Mouse (Mus musculus) G1E (cell line): ENCODE results near the gene Nat8.
"Not testable (repeated sequence)": the region's sequence is repeated elsewhere in the genome, so short reads cannot be mapped to it uniquely, and the experiment has no call there.

Experiments
- CTCF ChIP-seq: IDR thresholded peaks from 2 replicates; pipeline ENCODE4 v1.5.1; 2012; ENCODE audit warnings: low read depth, low read length, inconsistent platforms, mixed read lengths
- GATA1 ChIP-seq: IDR thresholded peaks from 2 replicates; pipeline ENCODE4 v1.6.1; 2012; ENCODE audit warnings: borderline replicate concordance, low read length, inconsistent platforms, mixed read lengths
- POLR2AphosphoS5 ChIP-seq: IDR thresholded peaks from 2 replicates; pipeline ENCODE4 v1.6.1; 2012; ENCODE audit warnings: low read depth, low read length, inconsistent platforms; ENCODE audit not compliant: insufficient replicate concordance
- TAL1 ChIP-seq: conservative IDR thresholded peaks from 2 replicates; pipeline ENCODE4 v1.6.1; 2012; ENCODE audit warnings: low read depth, low read length, inconsistent platforms, mixed read lengths

DNA sequence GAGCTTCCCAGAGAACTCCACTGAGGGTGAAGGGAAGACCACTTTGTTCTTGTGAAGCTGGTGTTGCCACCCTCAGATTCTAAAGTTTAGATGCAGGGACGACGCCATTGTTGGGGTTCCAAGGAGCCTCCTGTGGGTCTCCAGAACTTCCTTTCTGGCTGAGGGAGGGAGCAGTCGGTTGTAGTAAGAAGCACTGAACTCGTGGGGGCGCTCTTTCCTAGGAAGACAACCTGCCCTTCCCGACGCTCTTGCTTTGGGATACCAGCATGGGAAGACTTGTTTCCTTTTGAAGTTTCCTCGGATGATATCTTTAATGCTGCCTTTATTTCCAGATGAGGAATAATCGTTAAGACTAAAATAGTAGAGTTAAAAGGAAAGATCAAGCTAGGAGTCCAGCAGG, 4.9 kb upstream of the Nat8 start:
- TF ChIP-seq CTCF, POLR2AphosphoS5, TAL1, GATA1: not testable (repeated sequence)
